Mouse (Mus musculus) layer of hippocampus, postnatal 36 days (tissue): Measurements from ENCODE around the gene Wdr62. TPM values are rescaled to one million over a fixed set of nuclear protein-coding genes. Genes with fewer than 3 reads are reported as not detected.
"Not testable (repeated sequence)": the region's sequence is repeated elsewhere in the genome, so short reads cannot be mapped to it uniquely, and the experiment has no call there.

Source experiments
- DNase-seq, 2 experiments: peaks; one replicate each; pipeline ENCODE4 v3.0.0; 2022
- total RNA-seq, 2 experiments: library from RNA; stranded (reverse); gene quantifications; 2 replicates each; pipeline ENCODE4 v1.2.3; 2021

Gene Wdr62
- total RNA-seq, 2 experiments from 2014 or later = 0.94 to 2.1 TPM

GRCm38 (mm10) chr7:30265041-30265440, 15.2 kb downstream of the Wdr62 start:
- no peak for DNase-seq

- no peak for DNase-seq
Observed at GRCm38 (mm10) chr7:30251956-30252954, 28.0 kb downstream of the Wdr62 start.

- DNase-seq = not testable (repeated sequence)
Observed at GRCm38 (mm10) chr7:30237374-30237773, 42.8 kb downstream of the Wdr62 start.

GRCm38 (mm10) chr7:30235625-30236024, 44.6 kb downstream of the Wdr62 start, which contains the start of gene Ovol3:
Ovol3 (minus strand) TSS chr7:30235725.
- no peak for DNase-seq

- DNase-seq = no peak
Observed at GRCm38 (mm10) chr7:30235091-30235490, 45.1 kb downstream of the Wdr62 start.

- DNase-seq = no peak
Observed at GRCm38 (mm10) chr7:30234276-30234858, 45.9 kb downstream of the Wdr62 start.

- no peak for DNase-seq
Observed at GRCm38 (mm10) chr7:30233387-30233786, 46.8 kb downstream of the Wdr62 start.

- DNase-seq = peak in 1 of 2 experiments; percentile 16
Observed at GRCm38 (mm10) chr7:30232631-30233148, 47.5 kb downstream of the Wdr62 start.

GRCm38 (mm10) chr7:30231669-30232454, 48.4 kb downstream of the Wdr62 start, which contains the start of the genes Polr2i and Tbcb:
Polr2i (plus strand) TSS chr7:30231948.
Tbcb (minus strand) TSS chr7:30232272.
- peak; percentile 99 for DNase-seq

- DNase-seq = no peak
Observed at GRCm38 (mm10) chr7:30231328-30231668, 48.9 kb downstream of the Wdr62 start.

- DNase-seq = no peak
Observed at GRCm38 (mm10) chr7:30224206-30224605, 56.0 kb downstream of the Wdr62 start.

GRCm38 (mm10) chr7:30222205-30222604, 58.0 kb downstream of the Wdr62 start:
- no peak for DNase-seq

- no peak for DNase-seq
Observed at GRCm38 (mm10) chr7:30221433-30221832, 58.8 kb downstream of the Wdr62 start.

GRCm38 (mm10) chr7:30220008-30220356, 60.2 kb downstream of the Wdr62 start:
- DNase-seq = no peak

GRCm38 (mm10) chr7:30219293-30220007, 60.8 kb downstream of the Wdr62 start:
- no peak for DNase-seq

- DNase-seq = no peak
Observed at GRCm38 (mm10) chr7:30217277-30217676, 62.9 kb downstream of the Wdr62 start.

GRCm38 (mm10) chr7:30216723-30217151, 63.5 kb downstream of the Wdr62 start:
- DNase-seq = peak in 1 of 2 experiments; percentile 56

GRCm38 (mm10) chr7:30215875-30216274, 64.3 kb downstream of the Wdr62 start:
- DNase-seq = no peak

GRCm38 (mm10) chr7:30213881-30214280, 66.3 kb downstream of the Wdr62 start:
- DNase-seq = no peak

GRCm38 (mm10) chr7:30211025-30211424, 69.2 kb downstream of the Wdr62 start:
- DNase-seq = no peak

GRCm38 (mm10) chr7:30206364-30206763, 73.9 kb downstream of the Wdr62 start:
- DNase-seq = not testable (repeated sequence)

- DNase-seq = no peak
Observed at GRCm38 (mm10) chr7:30205383-30205782, 74.8 kb downstream of the Wdr62 start.
